In the genomic region with DNA sequence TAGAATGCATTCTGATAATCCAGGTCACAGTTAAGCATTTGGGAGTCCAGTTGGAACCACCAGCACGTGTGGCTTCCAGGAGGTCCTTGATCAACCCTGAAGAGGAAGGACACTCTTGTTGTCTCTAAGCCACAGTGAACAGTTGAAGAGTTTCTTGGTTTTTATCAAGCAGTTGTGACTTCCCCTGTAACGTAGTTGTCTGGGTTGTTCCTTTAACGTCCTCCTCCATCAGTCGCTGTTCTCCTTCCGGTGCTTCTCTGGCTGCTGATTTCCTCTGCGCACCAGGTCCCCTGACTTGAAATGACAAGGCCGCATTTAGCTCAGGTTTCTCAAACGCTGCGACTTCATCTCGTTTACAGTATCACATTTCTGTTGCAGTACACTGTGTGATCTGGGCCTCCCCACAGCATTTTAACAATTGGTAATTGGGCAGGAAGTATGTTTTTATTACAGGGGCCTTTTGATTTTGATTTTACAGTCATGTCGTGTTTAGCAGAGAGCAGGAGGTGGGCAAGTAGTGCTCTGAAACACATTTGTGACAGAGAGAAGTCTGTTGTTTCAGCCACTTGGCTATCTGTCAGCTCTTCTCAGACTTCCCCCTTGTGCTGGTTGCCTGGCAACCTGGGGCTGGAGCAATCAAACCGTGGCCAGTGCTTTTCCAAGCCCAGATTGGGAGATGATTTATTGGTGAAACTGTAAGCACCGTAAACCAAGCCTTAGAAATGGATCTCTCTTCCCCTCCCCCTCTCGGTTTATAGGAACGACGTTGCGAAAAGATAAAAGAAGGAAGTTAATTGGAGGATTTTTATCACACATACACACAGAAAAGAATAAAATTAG, we compare ENCODE assay signal across 8 mouse cellular contexts.
DNase-seq lines count a peak whose midpoint lies in the region; ATAC-seq and TF ChIP-seq lines count a peak whose summit lies in the region.

No protein-coding gene starts in this region.

- no peaks in the 10 kb centered on the region for H3K9me3 ChIP-seq in forebrain, embryonic 14.5 days (replicated peaks; ENCODE audit: control insufficient read depth, low read length)
- no peaks in the 10 kb centered on the region for H3K9me3 ChIP-seq in liver, embryonic 13.5 days (replicated peaks)
- no peaks in the 10 kb centered on the region for H3K9me3 ChIP-seq in stomach, embryonic 15.5 days

- no peaks in the 10 kb centered on the region for H3K79me2 ChIP-seq in myocyte (ENCODE audit: control insufficient read depth, insufficient read depth)

- peak overlapping the region; percentile 85 for H3K27ac ChIP-seq in forebrain, embryonic 14.5 days (ENCODE audit: low read depth, low read length)
- peak overlapping the region; percentile 72 for H3K27ac ChIP-seq in liver, embryonic 13.5 days
- peak overlapping the region; percentile 72 for H3K27ac ChIP-seq in stomach, embryonic 15.5 days

- H3K4me3 ChIP-seq in forebrain, embryonic 14.5 days (ENCODE audit: low read depth, low read length), result no peak overlapping the region
- H3K4me3 ChIP-seq in liver, embryonic 13.5 days (replicated peaks), result no peak overlapping the region
- H3K4me3 ChIP-seq in myocyte, result no peak overlapping the region
- no peak overlapping the region for H3K4me3 ChIP-seq in stomach, embryonic 15.5 days (replicated peaks)

- H3K27me3 ChIP-seq in forebrain, embryonic 14.5 days (replicated peaks; ENCODE audit: control insufficient read depth, insufficient read depth, low read length), result no peaks in the 10 kb centered on the region
- no peaks in the 10 kb centered on the region for H3K27me3 ChIP-seq in liver, embryonic 13.5 days
- H3K27me3 ChIP-seq in myocyte (ENCODE audit: control insufficient read depth, insufficient read depth, insufficient read length), result no peaks in the 10 kb centered on the region
- H3K27me3 ChIP-seq in stomach, embryonic 15.5 days (replicated peaks), result no peaks in the 10 kb centered on the region

- H3ac ChIP-seq in myocyte (ENCODE audit: control insufficient read depth, insufficient read length), result no peak overlapping the region

- peak; percentile 91 for ATAC-seq in forebrain, embryonic 14.5 days
- ATAC-seq in liver, embryonic 13.5 days (ENCODE audit: low read depth), result peak; percentile 39
- ATAC-seq in stomach, embryonic 15.5 days (ENCODE audit: insufficient read depth, low FRiP score, low read depth), result peak; percentile 59; the same call in 1 of the 2 replicates

- peak; percentile 82 for DNase-seq in CD4-positive helper T cell, adult 2 months (ENCODE audit: low read depth, low spot score)
- DNase-seq in c-Kit-positive CD71-negative TER-119-negative erythroid progenitor cells, embryonic 14.5 days (ENCODE audit: low read depth), result peak; percentile 48
- peak; percentile 95 for DNase-seq in forebrain, embryonic 14.5 days (ENCODE audit: low spot score)
- peak; percentile 79 to 80 for DNase-seq in heart, postnatal 10 days
- peak; percentile 78 to 89 for DNase-seq in kidney, postnatal 25 days
- peak; percentile 29 for DNase-seq in liver, embryonic 13.5 days

- H3K9ac ChIP-seq in forebrain, embryonic 14.5 days (ENCODE audit: low read length), result peak overlapping the region; percentile 4; the same call in 1 of the 2 replicates
- H3K9ac ChIP-seq in liver, embryonic 13.5 days, result peak overlapping the region; percentile 34
- H3K9ac ChIP-seq in stomach, embryonic 15.5 days, result no peak overlapping the region

- H3K36me3 ChIP-seq in forebrain, embryonic 14.5 days (ENCODE audit: control insufficient read depth, insufficient read depth, low read length), result peaks cover 2% of the 10 kb centered on the region; the same call in 1 of the 2 replicates
- no peaks in the 10 kb centered on the region for H3K36me3 ChIP-seq in liver, embryonic 13.5 days
- no peaks in the 10 kb centered on the region for H3K36me3 ChIP-seq in myocyte (ENCODE audit: control insufficient read depth, insufficient read depth)
- no peaks in the 10 kb centered on the region for H3K36me3 ChIP-seq in stomach, embryonic 15.5 days

- WGBS in forebrain, embryonic 14.5 days, result 23% methylated on average over 17 of the region's 17 CpGs
- WGBS in liver, embryonic 13.5 days (ENCODE audit: insufficient replicate concordance), result 7% methylated on average over 17 of the region's 17 CpGs
- WGBS in stomach, embryonic 15.5 days, result 14% methylated on average over 17 of the region's 17 CpGs

- H3K4me1 ChIP-seq in forebrain, embryonic 14.5 days (ENCODE audit: control insufficient read depth, insufficient read depth, low read length), result peaks cover 20% of the 10 kb centered on the region
- H3K4me1 ChIP-seq in liver, embryonic 13.5 days (replicated peaks), result peaks cover 50% of the 10 kb centered on the region
- peaks cover 13% of the 10 kb centered on the region for H3K4me1 ChIP-seq in stomach, embryonic 15.5 days

- no peak for TF ChIP-seq POLR2A in myocyte (IDR thresholded peaks at IDR 0.05; ENCODE audit: insufficient read length, low read depth)

- peak overlapping the region; percentile 25 for H3K4me2 ChIP-seq in forebrain, embryonic 14.5 days (ENCODE audit: low read length)
- peak overlapping the region; percentile 41 for H3K4me2 ChIP-seq in liver, embryonic 13.5 days
- peak overlapping the region; percentile 76 for H3K4me2 ChIP-seq in myocyte (ENCODE audit: low read depth)
- peak overlapping the region; percentile 6; the same call in 1 of the 2 replicates for H3K4me2 ChIP-seq in stomach, embryonic 15.5 days

- intact Hi-C loops in heart, postnatal 10 days (cut with DNase I), result no loop called here

TF ChIP-seq in myocyte, 11 proteins besides CTCF, POLR2A, EP300 and RAD21:
- TF ChIP-seq USF1 (IDR thresholded peaks at IDR 0.05; ENCODE audit: low read depth) (no peak), E2F4 (IDR thresholded peaks at IDR 0.05; ENCODE audit: insufficient read depth) (no peak), MAX (IDR thresholded peaks at IDR 0.05; ENCODE audit: low read depth) (no peak), MYOG (IDR thresholded peaks at IDR 0.05; ENCODE audit: control insufficient read depth in 1 of 3, insufficient read depth in 1 of 3, insufficient read length in 2 of 3, low read depth in 2 of 3) (no peak), CEBPB (IDR thresholded peaks at IDR 0.05; ENCODE audit: insufficient read depth, poor library complexity, severe bottlenecking) (no peak), TCF3 (IDR thresholded peaks at IDR 0.05; ENCODE audit: insufficient read length, low read depth) (no peak), POLR2AphosphoS2 (IDR thresholded peaks at IDR 0.05; ENCODE audit: insufficient read length, low read depth) (no peak), REST (IDR thresholded peaks at IDR 0.05; ENCODE audit: insufficient read depth, insufficient read length) (no peak), SRF (IDR thresholded peaks at IDR 0.05; ENCODE audit: control insufficient read depth, insufficient read length, low read depth) (no peak), TCF12 (IDR thresholded peaks at IDR 0.05; ENCODE audit: insufficient read depth, poor library complexity, severe bottlenecking) (no peak), MYOD1 (IDR thresholded peaks at IDR 0.05; ENCODE audit: control insufficient read depth in 1 of 3, insufficient read length in 2 of 3, low read depth in 2 of 3) (no peak)

Comparison
In these comparisons a context has a peak if more than half of its experiments do, and no peak if none do; other contexts are left out.
1. DNase-seq: peak in every context shown above with its lines; median percentile 95 in forebrain, embryonic 14.5 days; 84 in kidney, postnatal 25 days; 82 in CD4-positive helper T cell, adult 2 months; 80 in heart, postnatal 10 days; 48 in c-Kit-positive CD71-negative TER-119-negative erythroid progenitor cells, embryonic 14.5 days; 29 in liver, embryonic 13.5 days.
2. ATAC-seq: peak in every context shown above with its lines; median percentile 91 in forebrain, embryonic 14.5 days; 59 in stomach, embryonic 15.5 days; 39 in liver, embryonic 13.5 days.
3. H3K4me2 ChIP-seq: peak in every context shown above with its lines; median percentile 76 in myocyte; 41 in liver, embryonic 13.5 days; 25 in forebrain, embryonic 14.5 days; 6 in stomach, embryonic 15.5 days.